Mouse (Mus musculus) bone marrow, adult 2 months (tissue): ENCODE measurements at regions not wholly inside any gene's neighbourhood (a gene's known extent, or its start where the extent isn't known, plus 50 kb on each side); places are given as distances from the start of the nearest gene placed in this dataset.

Experiments used
- CTCF ChIP-seq: fragments of 200-500 bp; IDR thresholded peaks from 2 replicates; pipeline ENCODE4 v1.5.1; 2011; ENCODE audit warnings: low read length, control low read depth; ENCODE audit not compliant: control insufficient read depth, insufficient read depth
- POLR2A ChIP-seq: fragments of 200-500 bp; IDR thresholded peaks from 2 replicates; pipeline ENCODE4 v1.6.1; 2011; ENCODE audit warnings: low read depth, mild to moderate bottlenecking, control low read depth, low read length, borderline replicate concordance; ENCODE audit not compliant: control insufficient read depth

- TF ChIP-seq POLR2A (no peak), CTCF (no peak)
These were observed 300.2 kb downstream of the Rsl24d1 start for GRCm38 (mm10) chr9:73413367-73413930.
